Mouse (Mus musculus) spleen, adult 2 months (tissue): ENCODE results near the gene Tns4. TPM values are rescaled to one million over a fixed set of nuclear protein-coding genes. Genes with fewer than 3 reads are reported as not detected.

Experiments
- DNase-seq, 2 experiments: peaks; one replicate each; pipeline versions ENCODE4 v3.0.0 to v3.0.0-alpha.2; 2012 to 2021; ENCODE audit warnings: low spot score in 2 of 2, low read depth in 1 of 2
- H3K27ac ChIP-seq: fragments of 200-500 bp; 2 replicates; pipeline ENCODE4 v1.5.1; 2012; ENCODE audit warnings: low read length, inconsistent platforms; ENCODE audit not compliant: insufficient read depth
- H3K27me3 ChIP-seq: fragments of 200-500 bp; 2 replicates; pipeline ENCODE4 v1.6.1; 2012; ENCODE audit warnings: mild to moderate bottlenecking, moderate library complexity, low read length, inconsistent platforms; ENCODE audit not compliant: control insufficient read depth, insufficient read depth
- H3K36me3 ChIP-seq: fragments of 200-500 bp; 2 replicates; pipeline ENCODE4 v1.6.1; 2012; ENCODE audit warnings: mild to moderate bottlenecking, low read length, inconsistent platforms; ENCODE audit not compliant: control insufficient read depth, insufficient read depth
- H3K4me1 ChIP-seq: fragments of 200-500 bp; 2 replicates; pipeline ENCODE4 v1.6.1; 2011; ENCODE audit warnings: inconsistent platforms; ENCODE audit not compliant: control insufficient read depth, insufficient read depth, insufficient read length
- H3K4me3 ChIP-seq: fragments of 200-500 bp; 2 replicates; pipeline ENCODE4 v1.5.1; 2011; ENCODE audit warnings: mild to moderate bottlenecking, inconsistent platforms; ENCODE audit not compliant: insufficient read depth, insufficient read length; ENCODE audit errors: extremely low read depth
- CTCF ChIP-seq: fragments of 200-500 bp; IDR thresholded peaks from 2 replicates; pipeline ENCODE4 v1.5.1; 2011; ENCODE audit warnings: mild to moderate bottlenecking, inconsistent platforms; ENCODE audit not compliant: insufficient read depth, insufficient read length, insufficient replicate concordance; ENCODE audit errors: extremely low read depth
- POLR2A ChIP-seq: fragments of 200-500 bp; IDR thresholded peaks from 2 replicates; pipeline ENCODE4 v1.6.1; 2011; ENCODE audit warnings: low read depth, low read length, inconsistent platforms
- whole genome bisulfite sequencing: fragments of 180-500 bp; shearing (Covaris S2); methylation state at CpG from one replicate; pipeline ENCODE4 v1.1.7; 2018; 5-methylcytosine and 5-hydroxymethylcytosine counted together
- polyA plus RNA-seq: library from polyadenylated mRNA; depleted of rRNA; stranded (reverse); fragments of >200 nt; gene quantifications from 2 replicates; pipeline ENCODE4 v1.2.3, GENCODE M21; 2012

Tns4 gene
- polyA plus RNA-seq, 1 experiment: 1.3 TPM

GRCm38 (mm10) chr11:99132091-99132730 lies 43.1 kb upstream of the Tns4 start:
- Histone ChIP-seq H3K4me3 (no peak overlapping the region), H3K27ac (peak overlapping the region; percentile 24), H3K36me3 (no peaks in the 10 kb centered on the region), H3K4me1 (peaks cover 44% of the 10 kb centered on the region; the same call in 1 of the 2 replicates), H3K27me3 (no peaks in the 10 kb centered on the region)
- no peak for TF ChIP-seq CTCF
- no peak for TF ChIP-seq POLR2A
- peak; percentile 52 to 84 for DNase-seq
- 18% methylated on average over 11 of the region's 11 CpGs for WGBS

GRCm38 (mm10) chr11:99131463-99131840 lies 42.3 kb upstream of the Tns4 start:
- Histone ChIP-seq H3K27ac (peak overlapping the region; percentile 24), H3K4me1 (peaks cover 43% of the 10 kb centered on the region; the same call in 1 of the 2 replicates)
- WGBS: 62% methylated on average over 12 of the region's 12 CpGs

GRCm38 (mm10) chr11:99130736-99131462 lies 41.8 kb upstream of the Tns4 start:
- H3K27ac ChIP-seq: peak overlapping the region; percentile 24; the same call in 1 of the 2 replicates
- no peaks in the 10 kb centered on the region for H3K36me3 ChIP-seq
- peaks cover 41% of the 10 kb centered on the region; the same call in 1 of the 2 replicates for H3K4me1 ChIP-seq
- no peaks in the 10 kb centered on the region for H3K27me3 ChIP-seq
- DNase-seq: no peak
- no peak overlapping the region for H3K4me3 ChIP-seq
- TF ChIP-seq CTCF (no peak), POLR2A (no peak)
- 70% methylated on average over 5 of the region's 5 CpGs for WGBS

More at GRCm38 (mm10) chr11:99131463-99131840, 42.3 kb upstream of the Tns4 start:
- Histone ChIP-seq H3K4me3 (no peak overlapping the region), H3K27me3 (no peaks in the 10 kb centered on the region), H3K36me3 (no peaks in the 10 kb centered on the region)
- TF ChIP-seq CTCF (no peak), POLR2A (no peak)
- DNase-seq: no peak

GRCm38 (mm10) chr11:99129287-99129686 lies 40.2 kb upstream of the Tns4 start:
- Histone ChIP-seq H3K36me3 (no peaks in the 10 kb centered on the region), H3K4me1 (peaks cover 33% of the 10 kb centered on the region; the same call in 1 of the 2 replicates), H3K27ac (no peak overlapping the region), H3K27me3 (no peaks in the 10 kb centered on the region), H3K4me3 (no peak overlapping the region)
- TF ChIP-seq CTCF: no peak
- no peak for TF ChIP-seq POLR2A
- no peak for DNase-seq
- WGBS: 70% methylated on average over 2 of the region's 2 CpGs

- no peak overlapping the region for H3K4me3 ChIP-seq
- H3K27me3 ChIP-seq: no peaks in the 10 kb centered on the region
- no peaks in the 10 kb centered on the region for H3K36me3 ChIP-seq
- TF ChIP-seq CTCF: no peak
- TF ChIP-seq POLR2A: no peak
- WGBS: 73% methylated on average over 18 of the region's 18 CpGs
- no peak for DNase-seq
- peaks cover 24% of the 10 kb centered on the region; the same call in 1 of the 2 replicates for H3K4me1 ChIP-seq
- H3K27ac ChIP-seq: no peak overlapping the region
These were observed 38.9 kb upstream of the Tns4 start for GRCm38 (mm10) chr11:99127785-99128682.

- Histone ChIP-seq H3K36me3 (no peaks in the 10 kb centered on the region), H3K4me1 (peaks cover 15% of the 10 kb centered on the region; the same call in 1 of the 2 replicates), H3K27me3 (no peaks in the 10 kb centered on the region), H3K27ac (peak overlapping the region; percentile 57), H3K4me3 (no peak overlapping the region)
- no peak for TF ChIP-seq CTCF
- no peak for TF ChIP-seq POLR2A
- 46% methylated on average over 5 of the region's 5 CpGs for whole genome bisulfite sequencing
- no peak for DNase-seq
These were observed 37.6 kb upstream of the Tns4 start for GRCm38 (mm10) chr11:99126482-99127253.
